Mouse (Mus musculus) bone marrow macrophage, adult 2 months (primary cell): Measurements from ENCODE around the gene Dnah8.

Experiments used
- CTCF ChIP-seq: IDR thresholded peaks from 2 replicates; pipeline ENCODE4 v1.5.1; 2012; ENCODE audit warnings: low read depth, mild to moderate bottlenecking, low read length, moderate library complexity
- POLR2A ChIP-seq: IDR thresholded peaks from 2 replicates; pipeline ENCODE4 v1.6.1; 2012; ENCODE audit warnings: mild to moderate bottlenecking, low read depth, low read length, borderline replicate concordance

GRCm38 (mm10) chr17:30574783-30575075 is 49.4 kb upstream of the Dnah8 start:
- TF ChIP-seq POLR2A (no peak), CTCF (no peak)
